Mouse (Mus musculus) embryonic facial prominence, embryonic 11.5 days (tissue): ENCODE measurements around the gene Fibcd1. TPM values are rescaled to one million over a fixed set of nuclear protein-coding genes. Genes with fewer than 3 reads are reported as not detected.

Experiments used
- ATAC-seq: fragments of 200-750 bp; cut with Nextera tagmentation; replicated peaks from 2 replicates; pipeline ENCODE4 v1.8.0; 2017; ENCODE audit warnings: low read depth; ENCODE audit not compliant: insufficient number of reproducible peaks, low FRiP score, low TSS enrichment
- DNase-seq: peaks from one replicate; pipeline ENCODE4 v3.0.0-alpha.2; 2015; ENCODE audit warnings: low spot score
- H3K27ac ChIP-seq: fragments of 300-500 bp; sonication (generic); replicated peaks from 2 replicates; pipeline ENCODE4 v1.5.1; 2014; ENCODE audit warnings: mild to moderate bottlenecking, low read depth, low read length, control low read depth
- H3K27me3 ChIP-seq: fragments of 300-500 bp; sonication (generic); 2 replicates; pipeline ENCODE4 v1.6.1; 2014; ENCODE audit warnings: mild to moderate bottlenecking, low read length, moderate library complexity, mixed read lengths; ENCODE audit not compliant: control insufficient read depth, insufficient read depth
- H3K36me3 ChIP-seq: fragments of 300-500 bp; sonication (generic); replicated peaks from 2 replicates; pipeline ENCODE4 v1.6.1; 2014; ENCODE audit warnings: low read depth, mild to moderate bottlenecking, low read length, moderate library complexity, mixed read lengths; ENCODE audit not compliant: control insufficient read depth, insufficient read depth
- H3K4me1 ChIP-seq: fragments of 300-500 bp; sonication (generic); 2 replicates; pipeline ENCODE4 v1.6.1; 2014; ENCODE audit warnings: low read length, mixed read lengths; ENCODE audit not compliant: control insufficient read depth, insufficient read depth
- H3K4me2 ChIP-seq: fragments of 300-500 bp; sonication (generic); 2 replicates; pipeline ENCODE4 v1.6.1; 2014; ENCODE audit warnings: low read depth, mild to moderate bottlenecking, control low read depth, low read length, moderate library complexity
- H3K4me3 ChIP-seq: fragments of 300-500 bp; sonication (generic); 2 replicates; pipeline ENCODE4 v1.5.1; 2014; ENCODE audit warnings: low read depth, low read length, control low read depth
- H3K9ac ChIP-seq: fragments of 300-500 bp; sonication (generic); replicated peaks from 2 replicates; pipeline ENCODE4 v1.6.1; 2014; ENCODE audit warnings: mild to moderate bottlenecking, control low read depth, low read length
- H3K9me3 ChIP-seq: fragments of 300-500 bp; sonication (generic); replicated peaks from 2 replicates; pipeline ENCODE4 v1.6.1; 2016; ENCODE audit warnings: mild to moderate bottlenecking, low read length, inconsistent platforms, mixed read lengths; ENCODE audit not compliant: control insufficient read depth
- WGBS: fragments of 180-500 bp; shearing (Covaris S2); extraction: QIAGEN DNeasy Blood & Tissue Kit; methylation state at CpG from one replicate; pipeline ENCODE4 v1.1.7; 2014; 5-methylcytosine and 5-hydroxymethylcytosine counted together
- polyA plus RNA-seq: library from polyadenylated mRNA; unstranded; fragments of >200 nt; fragmentation: Nextera tagmentation; extraction: Ambion mirVana; gene quantifications from 2 replicates; pipeline ENCODE4 v1.2.1, GENCODE M21; 2014

The Fibcd1 gene
- polyA plus RNA-seq, 1 experiment from 2014 or later = 0.11 TPM

DNA sequence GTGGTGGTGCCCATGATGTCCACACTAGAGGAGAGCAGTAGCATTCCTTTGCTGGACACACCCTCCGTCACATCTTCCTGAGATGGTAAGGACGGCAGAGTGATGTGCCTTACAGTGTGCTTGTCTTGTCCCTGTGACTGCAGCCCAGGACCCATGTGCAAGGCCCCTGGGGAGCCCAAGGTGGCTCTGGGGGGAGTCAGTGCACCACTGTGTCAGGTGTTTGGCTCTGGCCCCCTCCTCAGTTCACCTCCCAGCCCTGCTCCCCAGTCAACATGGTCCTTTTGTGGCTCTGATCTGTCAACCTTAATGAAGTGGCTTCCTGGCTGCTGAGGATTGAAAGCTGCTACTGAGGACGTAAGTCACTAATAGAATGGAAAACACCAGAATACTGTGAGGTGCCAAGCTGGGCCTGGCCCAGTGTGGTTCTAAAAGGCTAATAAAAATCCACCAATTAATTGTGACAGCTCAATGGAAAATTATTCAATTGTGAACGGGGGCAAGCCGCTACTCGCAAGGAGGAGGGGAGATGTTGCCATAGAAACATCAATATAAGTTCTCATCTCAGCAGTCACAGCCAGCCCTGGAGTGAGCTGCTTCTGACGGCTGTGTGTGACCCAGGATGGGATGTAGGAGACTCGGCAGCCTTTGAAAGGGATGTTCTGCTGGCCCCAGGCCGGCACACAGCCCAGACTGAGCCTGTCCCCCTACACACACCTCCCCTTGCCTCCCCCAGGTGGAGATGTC is 39.0 kb downstream of the Fibcd1 start:
- no peak overlapping the region for H3K9ac ChIP-seq
- H3K36me3 ChIP-seq = peaks cover 21% of the 10 kb centered on the region
- H3K27ac ChIP-seq = 0 out of 2 replicates have a peak overlapping the region, but pooled peaks have one; percentile 16
- H3K4me3 ChIP-seq = no peak overlapping the region
- DNase-seq = no peak
- H3K27me3 ChIP-seq = no peaks in the 10 kb centered on the region
- no peaks in the 10 kb centered on the region for H3K9me3 ChIP-seq
- 42% methylated on average over 9 of the region's 9 CpGs for WGBS
- peaks cover 15% of the 10 kb centered on the region for H3K4me1 ChIP-seq
- no peak overlapping the region for H3K4me2 ChIP-seq
- ATAC-seq = peak; percentile 49; the same call in 1 of the 2 replicates

DNA sequence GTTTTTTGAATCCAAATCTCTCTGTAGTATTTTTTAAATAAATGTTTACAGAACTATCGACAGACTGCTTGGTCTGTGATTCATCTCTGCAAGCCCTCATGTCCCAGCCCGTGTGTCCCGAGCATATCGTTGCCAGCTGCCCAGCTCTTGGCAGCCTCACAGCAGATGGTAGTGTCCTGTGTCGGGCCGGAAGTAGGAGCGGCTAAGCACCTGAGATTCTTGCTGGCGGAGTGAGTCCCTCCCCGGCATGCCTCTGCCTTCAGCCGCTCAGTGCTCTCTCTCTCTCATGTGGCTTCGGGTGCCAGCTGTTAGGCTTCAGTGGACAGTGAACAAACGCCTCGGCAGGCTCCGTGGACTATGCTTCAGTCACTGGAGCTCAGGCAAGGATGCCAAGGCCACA is 42.3 kb downstream of the Fibcd1 start:
- Histone ChIP-seq H3K4me2 (no peak overlapping the region), H3K4me3 (no peak overlapping the region), H3K9ac (no peak overlapping the region), H3K27ac (no peak overlapping the region), H3K9me3 (no peaks in the 10 kb centered on the region), H3K36me3 (peaks cover 47% of the 10 kb centered on the region), H3K4me1 (peaks cover 4% of the 10 kb centered on the region), H3K27me3 (no peaks in the 10 kb centered on the region)
- ATAC-seq (no peak), DNase-seq (no peak)
- WGBS = 88% methylated on average over 14 of the region's 14 CpGs

DNA sequence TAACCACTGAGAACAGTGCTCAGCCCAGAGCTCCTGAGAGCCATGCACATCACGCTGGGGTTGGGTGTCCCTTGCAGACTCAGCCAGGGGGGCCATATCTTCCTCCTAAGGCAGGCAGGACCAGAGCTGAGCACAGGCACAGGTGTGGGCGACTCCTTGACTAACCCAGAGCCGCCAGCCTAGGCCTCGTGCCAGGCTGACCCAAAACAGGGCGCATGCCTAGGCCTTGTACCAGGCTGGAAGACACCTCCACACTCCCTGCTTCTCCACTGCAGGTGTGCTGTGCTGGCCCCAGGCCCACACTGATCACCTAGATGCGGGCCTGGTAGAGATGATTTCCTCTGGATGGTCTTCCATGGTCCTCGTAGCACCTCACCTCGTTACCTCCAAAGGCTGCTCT is 43.0 kb downstream of the Fibcd1 start:
- DNase-seq (no peak), ATAC-seq (no peak)
- WGBS = 89% methylated on average over 8 of the region's 8 CpGs
- Histone ChIP-seq H3K9ac (no peak overlapping the region), H3K4me3 (no peak overlapping the region), H3K9me3 (no peaks in the 10 kb centered on the region), H3K36me3 (peaks cover 51% of the 10 kb centered on the region), H3K27me3 (no peaks in the 10 kb centered on the region), H3K4me1 (peaks cover 4% of the 10 kb centered on the region), H3K27ac (no peak overlapping the region), H3K4me2 (no peak overlapping the region)

DNA sequence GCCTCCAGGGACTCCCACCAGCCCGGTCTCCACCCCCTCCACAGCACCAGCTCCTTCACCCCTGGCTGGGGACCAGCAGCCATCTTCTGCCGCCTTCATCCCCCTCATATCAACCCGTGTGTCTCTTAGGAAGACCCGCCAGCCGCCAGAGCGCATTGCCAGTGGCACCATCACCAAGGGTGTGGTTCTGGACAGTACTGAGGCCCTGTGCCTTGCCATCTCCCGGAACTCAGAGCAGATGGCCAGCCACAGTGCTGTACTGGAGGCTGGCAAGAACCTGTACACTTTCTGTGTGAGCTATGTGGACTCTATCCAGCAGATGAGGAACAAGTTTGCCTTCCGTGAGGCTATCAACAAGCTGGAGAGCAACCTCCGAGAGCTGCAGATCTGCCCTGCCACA is 44.4 kb downstream of the Fibcd1 start:
- no peaks in the 10 kb centered on the region for H3K9me3 ChIP-seq
- peaks cover 58% of the 10 kb centered on the region for H3K36me3 ChIP-seq
- WGBS = 90% methylated on average over 9 of the region's 9 CpGs
- DNase-seq (no peak), ATAC-seq (no peak)
- no peak overlapping the region for H3K9ac ChIP-seq
- no peaks in the 10 kb centered on the region for H3K27me3 ChIP-seq
- H3K4me1 ChIP-seq = peaks cover 4% of the 10 kb centered on the region
- no peak overlapping the region for H3K4me2 ChIP-seq
- H3K27ac ChIP-seq = no peak overlapping the region
- H3K4me3 ChIP-seq = no peak overlapping the region

DNA sequence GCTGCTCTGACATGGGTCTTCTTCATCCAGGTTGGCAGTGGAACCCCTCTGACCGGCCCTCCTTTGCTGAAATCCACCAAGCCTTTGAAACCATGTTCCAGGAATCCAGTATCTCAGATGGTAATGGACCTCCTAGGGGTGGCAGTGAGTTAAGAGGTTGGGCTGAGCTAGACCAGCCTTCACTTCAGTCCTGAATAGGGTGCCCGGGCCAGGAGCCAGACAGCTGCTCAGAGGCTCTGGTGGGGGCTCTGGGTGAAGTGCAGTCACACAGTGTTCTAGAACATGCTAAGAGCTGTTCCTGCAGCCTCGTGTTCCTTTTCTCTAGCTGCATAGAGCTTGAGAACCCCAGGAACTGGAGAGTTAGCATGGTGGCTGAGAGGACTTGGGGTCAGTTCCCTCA is 48.9 kb downstream of the Fibcd1 start:
- Histone ChIP-seq H3K27ac (no peak overlapping the region), H3K9ac (no peak overlapping the region), H3K4me1 (no peaks in the 10 kb centered on the region), H3K9me3 (no peaks in the 10 kb centered on the region), H3K4me3 (no peak overlapping the region), H3K36me3 (peaks cover 42% of the 10 kb centered on the region), H3K27me3 (no peaks in the 10 kb centered on the region), H3K4me2 (no peak overlapping the region)
- ATAC-seq (no peak), DNase-seq (no peak)
- WGBS = 86% methylated on average over 3 of the region's 3 CpGs

DNA sequence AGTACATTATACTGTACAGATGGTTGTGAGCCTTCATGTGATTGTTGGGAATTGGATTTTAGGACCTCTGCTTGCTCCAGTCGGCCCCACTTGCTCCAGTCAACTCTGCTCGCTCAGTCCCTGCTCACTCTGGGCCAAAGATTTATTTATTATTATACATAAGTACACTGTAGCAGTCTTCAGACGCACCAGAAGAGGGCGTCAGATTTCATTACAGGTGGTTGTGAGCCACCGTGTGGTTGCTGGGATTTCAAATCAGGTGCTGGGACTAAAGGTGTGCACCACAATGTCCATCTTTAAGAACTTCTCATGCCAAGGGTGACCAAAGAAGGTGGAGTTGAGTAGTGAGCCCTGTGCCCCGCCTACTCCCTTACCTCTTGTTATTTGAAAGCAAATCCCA is 53.2 kb downstream of the Fibcd1 start:
- H3K4me2 ChIP-seq = no peak overlapping the region
- no peaks in the 10 kb centered on the region for H3K27me3 ChIP-seq
- no peak overlapping the region for H3K27ac ChIP-seq
- H3K36me3 ChIP-seq = peaks cover 18% of the 10 kb centered on the region
- DNase-seq (no peak), ATAC-seq (no peak)
- WGBS = 71% methylated on average over 6 of the region's 6 CpGs
- H3K9ac ChIP-seq = no peak overlapping the region
- no peak overlapping the region for H3K4me3 ChIP-seq
- no peaks in the 10 kb centered on the region for H3K9me3 ChIP-seq
- H3K4me1 ChIP-seq = no peaks in the 10 kb centered on the region

DNA sequence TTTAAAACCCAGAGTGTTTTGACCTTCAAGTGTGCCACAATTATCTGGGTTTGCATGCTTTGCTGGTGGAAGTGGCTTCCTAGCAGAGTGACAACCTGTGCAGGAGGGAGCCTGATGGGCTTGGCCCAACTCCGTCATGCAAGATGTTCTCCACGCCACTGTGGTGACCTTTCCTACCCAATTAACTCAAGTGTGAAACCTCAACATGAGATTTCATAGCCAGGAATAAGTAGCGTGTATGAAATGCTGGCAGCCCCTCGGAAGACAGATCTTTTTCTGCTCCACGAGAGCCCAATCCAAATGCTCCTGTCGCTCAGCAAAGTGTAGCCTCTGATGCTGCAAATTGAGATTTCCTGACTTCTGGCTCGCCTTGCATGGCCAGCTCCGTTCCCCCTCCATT is 54.5 kb downstream of the Fibcd1 start:
- Histone ChIP-seq H3K27ac (no peak overlapping the region), H3K36me3 (peaks cover 17% of the 10 kb centered on the region), H3K4me1 (no peaks in the 10 kb centered on the region), H3K4me2 (no peak overlapping the region), H3K9me3 (no peaks in the 10 kb centered on the region), H3K27me3 (no peaks in the 10 kb centered on the region), H3K4me3 (no peak overlapping the region), H3K9ac (no peak overlapping the region)
- ATAC-seq = no peak
- WGBS = 95% methylated on average over 8 of the region's 8 CpGs
- no peak for DNase-seq

DNA sequence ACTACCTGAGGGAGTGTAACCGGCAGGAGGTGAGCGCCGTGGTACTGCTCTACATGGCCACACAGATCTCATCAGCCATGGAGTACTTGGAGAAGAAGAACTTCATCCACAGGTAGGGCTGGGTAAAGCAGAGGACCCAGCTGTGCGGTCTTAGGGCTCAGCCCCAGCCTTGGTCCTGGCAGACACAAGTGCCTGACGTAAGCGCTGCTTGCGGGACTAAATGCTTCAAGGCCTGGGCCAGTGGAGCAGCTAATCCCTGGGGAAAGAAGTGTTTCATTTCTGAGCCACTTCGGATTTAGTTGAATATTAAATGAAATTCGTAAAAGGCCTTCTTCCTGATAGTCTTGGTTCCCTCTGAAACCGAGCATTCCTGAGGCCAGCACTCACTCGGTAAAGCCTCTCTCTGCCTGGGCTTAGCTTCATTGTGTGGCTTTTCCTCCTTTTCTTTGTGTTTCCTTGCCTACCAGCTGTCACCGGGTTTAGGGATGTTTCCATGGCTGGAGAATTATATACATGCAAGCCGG is 55.0 kb downstream of the Fibcd1 start:
- Histone ChIP-seq H3K9ac (no peak overlapping the region), H3K36me3 (peaks cover 17% of the 10 kb centered on the region), H3K4me2 (no peak overlapping the region), H3K27ac (no peak overlapping the region), H3K4me1 (no peaks in the 10 kb centered on the region), H3K27me3 (no peaks in the 10 kb centered on the region), H3K9me3 (no peaks in the 10 kb centered on the region), H3K4me3 (no peak overlapping the region)
- DNase-seq (no peak), ATAC-seq (no peak)
- 87% methylated on average over 13 of the region's 13 CpGs for WGBS
